Mouse (Mus musculus) heart, postnatal 4 days (tissue): ENCODE results near the gene Slc44a5. TPM values are rescaled to one million over a fixed set of nuclear protein-coding genes. Genes with fewer than 3 reads are reported as not detected.
A peak's percentile ranks its signal among the peaks of the same experiment; 100 is the strongest.
"Not testable (repeated sequence)": the region's sequence is repeated elsewhere in the genome, so short reads cannot be mapped to it uniquely, and the experiment has no call there.

Experiments
- DNase-seq: peaks from one replicate; pipeline ENCODE4 v3.0.0; 2021
- total RNA-seq, 2 experiments: library from RNA; stranded (reverse); gene quantifications; 2 replicates each; pipeline ENCODE4 v1.2.3; 2021

Slc44a5 gene
- total RNA-seq, 2 experiments from 2014 or later = 0.29 to 0.50 TPM

DNA sequence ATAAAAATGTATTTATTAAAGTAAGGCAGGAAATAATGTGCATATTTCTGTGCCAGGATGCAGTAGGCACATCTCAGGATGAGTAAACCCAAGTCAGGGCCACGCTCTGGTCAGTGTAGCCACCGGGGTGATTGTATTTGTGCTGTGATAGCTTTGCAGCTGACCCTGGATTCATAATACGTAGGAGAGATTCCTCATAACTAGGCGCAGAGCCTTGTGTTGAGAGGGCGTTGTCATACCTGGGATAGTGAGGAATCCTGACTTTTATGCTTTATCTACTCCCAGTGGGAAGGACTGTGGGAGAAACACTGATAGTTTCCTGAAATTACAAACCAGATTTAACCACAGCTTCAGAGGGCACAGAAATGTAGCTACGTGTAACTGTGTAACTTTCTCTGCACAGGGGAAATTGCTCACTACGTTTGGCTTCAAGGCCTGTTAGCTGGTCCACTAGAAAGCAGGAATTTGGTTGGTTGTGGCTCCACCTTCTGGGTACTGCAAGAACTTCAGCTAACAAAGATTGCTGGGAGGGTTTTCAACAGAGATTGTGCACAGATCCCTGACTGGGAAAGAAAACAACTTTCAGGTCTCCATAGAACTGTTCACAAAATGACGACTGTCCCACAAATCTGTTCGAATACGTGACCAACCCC lies 253.0 kb downstream of the Slc44a5 start:
- DNase-seq = peak; percentile 83

DNA sequence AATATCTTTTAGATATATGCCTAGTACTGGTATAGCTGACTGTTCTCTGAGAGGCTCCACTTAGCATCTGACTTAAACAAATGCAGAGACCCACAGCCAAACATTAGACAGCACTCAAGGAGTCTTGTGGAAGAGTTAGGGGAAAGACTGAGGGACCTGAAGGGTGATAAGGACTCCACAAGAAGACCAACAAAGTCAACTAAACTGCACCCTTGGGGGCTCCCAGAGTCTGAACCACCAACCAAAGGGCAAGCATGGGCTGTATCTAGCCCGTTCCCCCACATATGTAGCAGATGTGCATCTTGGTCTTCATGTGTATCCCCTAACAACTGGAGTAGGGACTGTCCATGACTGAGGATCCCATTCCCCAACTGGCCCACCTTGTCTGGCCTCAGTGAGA lies 271.7 kb downstream of the Slc44a5 start:
- DNase-seq = no peak

DNA sequence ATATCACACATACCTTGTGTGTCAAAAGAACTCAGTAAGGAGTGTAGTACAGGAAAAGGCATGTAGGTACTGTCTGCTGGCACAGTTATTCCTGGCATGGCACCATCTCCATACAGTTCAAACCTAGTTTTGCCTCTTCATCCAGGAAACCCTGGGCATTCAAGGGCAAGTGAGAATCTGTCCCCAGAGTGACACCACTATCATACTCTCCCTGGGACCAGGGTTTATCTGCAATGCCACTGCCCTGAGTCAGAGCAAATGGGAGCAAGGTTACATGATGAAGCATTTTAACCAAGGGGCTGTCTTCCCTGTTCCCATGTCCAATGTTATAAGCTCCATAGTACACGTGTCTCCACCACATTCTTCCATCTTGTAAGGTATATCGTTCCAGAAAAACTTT lies 278.2 kb downstream of the Slc44a5 start:
- DNase-seq = no peak

DNA sequence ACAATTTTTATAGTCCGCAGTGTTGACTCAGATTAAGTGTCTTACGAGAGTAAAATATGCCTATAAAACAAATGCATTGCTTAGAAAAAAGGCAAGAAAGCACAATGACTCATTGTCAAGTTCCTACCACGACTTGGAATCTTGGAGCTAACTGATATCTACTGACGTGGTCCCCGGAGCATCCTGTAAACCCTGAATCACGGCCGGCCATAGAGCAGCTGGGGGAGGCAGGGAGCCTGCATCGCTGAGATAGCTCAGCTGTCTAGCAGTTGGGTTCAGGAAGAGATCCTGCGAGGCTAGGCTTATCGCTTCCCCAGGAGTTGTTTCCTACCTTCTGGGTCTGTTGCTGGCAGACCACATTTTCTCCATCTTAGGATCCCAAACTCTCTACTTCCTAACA lies 279.0 kb downstream of the Slc44a5 start:
- peak; percentile 22 for DNase-seq

DNA sequence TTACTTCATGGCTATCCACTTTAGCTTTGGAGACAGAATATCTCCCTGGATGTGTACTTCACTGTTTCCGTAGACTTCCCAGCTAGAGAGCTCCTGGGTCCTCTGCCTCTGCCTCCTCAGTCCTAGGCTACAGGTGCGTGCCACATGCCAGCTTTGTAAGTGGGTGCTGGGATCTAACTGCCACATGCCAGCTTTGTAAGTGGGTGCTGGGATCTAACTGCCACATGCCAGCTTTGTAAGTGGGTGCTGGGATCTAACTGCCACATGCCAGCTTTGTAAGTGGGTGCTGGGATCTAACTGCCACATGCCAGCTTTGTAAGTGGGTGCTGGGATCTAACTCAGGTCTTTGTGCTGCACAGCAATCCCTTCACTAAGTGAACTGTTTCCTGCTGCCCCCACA lies 281.0 kb downstream of the Slc44a5 start:
- DNase-seq = not testable (repeated sequence)

DNA sequence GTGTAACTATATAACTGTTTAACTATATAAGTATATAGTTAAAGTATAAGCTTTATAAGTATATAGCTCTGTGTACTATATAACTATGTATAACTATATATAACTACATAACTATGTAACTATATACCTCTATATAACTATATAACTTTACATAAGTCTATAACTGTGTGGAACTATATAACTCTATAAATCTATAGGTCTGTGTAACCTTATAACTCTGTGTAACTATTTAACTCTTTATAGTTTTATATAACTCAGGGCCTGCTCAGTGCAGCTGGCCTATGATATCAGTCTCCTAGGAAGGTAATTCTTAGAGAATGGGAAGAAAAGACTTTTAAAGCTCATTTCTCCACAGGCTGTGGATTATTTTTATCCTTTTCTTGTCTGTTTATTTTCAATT lies 284.1 kb downstream of the Slc44a5 start:
- DNase-seq = no peak

DNA sequence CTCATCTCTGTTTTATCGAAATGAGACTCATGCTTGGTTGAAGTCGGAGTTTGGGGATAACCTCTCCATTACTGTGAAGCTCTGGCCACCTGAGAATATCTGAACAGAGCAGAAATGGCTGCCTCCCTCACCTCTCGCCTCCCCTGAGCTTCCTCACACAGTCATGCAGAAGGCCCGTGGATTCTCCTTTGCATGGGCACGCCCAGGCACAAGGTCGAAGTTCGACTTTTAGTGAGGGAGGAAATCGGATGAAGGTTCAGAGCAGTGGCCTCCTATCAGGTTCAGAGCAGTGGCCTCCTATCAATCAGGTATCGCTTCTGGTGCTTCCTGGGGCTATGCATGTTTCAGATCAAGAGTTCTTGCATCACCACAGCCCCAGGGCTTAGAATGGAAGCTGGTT lies 295.1 kb downstream of the Slc44a5 start:
- DNase-seq = no peak

DNA sequence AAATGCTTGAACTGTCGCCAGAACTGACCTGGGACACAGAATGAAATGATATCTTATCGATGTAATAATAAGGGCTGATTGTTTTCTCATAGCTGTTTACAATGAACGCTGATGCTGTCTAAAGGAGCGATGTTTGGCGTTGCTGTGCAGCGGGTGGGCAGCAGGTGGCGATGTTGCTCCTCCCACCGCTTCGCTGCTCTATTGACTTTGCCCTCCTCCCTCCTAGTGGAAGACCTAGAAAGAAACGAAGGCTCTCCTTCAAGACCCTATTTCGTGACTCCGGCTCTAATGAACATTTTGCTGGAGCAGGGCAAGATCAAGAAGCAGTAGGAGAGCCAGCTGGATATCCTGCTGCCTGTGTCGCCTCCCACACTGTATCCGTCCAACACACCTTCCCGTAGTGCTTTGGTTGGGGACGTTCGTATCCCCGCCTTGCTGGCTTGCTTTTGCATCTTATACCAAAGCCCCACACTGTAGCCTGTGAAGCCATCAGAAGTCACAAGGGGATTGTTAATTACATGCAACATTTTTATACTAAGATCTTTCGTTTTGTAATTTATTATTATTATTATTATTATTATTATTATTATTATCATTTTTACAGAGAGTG lies 296.6 kb downstream of the Slc44a5 start:
- DNase-seq = peak; percentile 86

DNA sequence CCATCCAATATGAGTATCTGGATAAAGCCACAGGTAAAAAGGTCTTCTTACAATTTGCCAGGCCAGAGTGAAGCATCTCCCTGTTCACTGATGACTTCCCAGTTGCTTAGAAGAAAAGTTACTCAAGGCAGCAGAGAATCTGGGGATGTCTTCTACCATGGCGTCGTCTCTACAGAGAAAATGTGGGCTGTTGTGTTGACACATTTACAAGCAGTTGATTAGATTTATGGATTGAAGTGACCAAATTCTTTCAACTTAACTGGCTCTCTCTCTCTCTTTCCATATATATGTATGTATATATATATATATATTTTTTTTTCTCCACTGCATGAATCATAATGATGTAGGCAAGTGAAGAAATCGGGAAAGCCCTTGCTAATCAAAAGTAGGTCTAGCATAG lies 301.4 kb downstream of the Slc44a5 start:
- no peak for DNase-seq

DNA sequence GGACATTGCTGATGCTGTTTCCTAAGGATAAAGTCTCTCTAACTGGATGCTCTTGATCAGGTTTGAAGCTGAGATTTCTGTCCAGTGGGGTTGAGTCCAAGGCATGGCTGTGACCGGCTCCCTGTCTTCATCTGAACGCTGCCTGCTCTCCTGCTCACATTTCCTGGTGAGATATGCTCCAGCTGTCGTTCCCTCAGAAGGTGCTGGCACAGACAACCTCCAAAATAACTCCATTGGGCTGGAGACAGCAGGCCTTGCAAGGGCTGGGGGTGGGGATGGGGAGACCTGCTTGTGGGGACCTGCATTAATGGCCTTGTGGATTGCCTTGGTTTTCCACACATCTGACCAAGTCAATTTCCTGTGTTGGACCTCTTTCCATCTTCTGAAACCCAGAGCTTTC lies 311.0 kb downstream of the Slc44a5 start:
- no peak for DNase-seq

DNA sequence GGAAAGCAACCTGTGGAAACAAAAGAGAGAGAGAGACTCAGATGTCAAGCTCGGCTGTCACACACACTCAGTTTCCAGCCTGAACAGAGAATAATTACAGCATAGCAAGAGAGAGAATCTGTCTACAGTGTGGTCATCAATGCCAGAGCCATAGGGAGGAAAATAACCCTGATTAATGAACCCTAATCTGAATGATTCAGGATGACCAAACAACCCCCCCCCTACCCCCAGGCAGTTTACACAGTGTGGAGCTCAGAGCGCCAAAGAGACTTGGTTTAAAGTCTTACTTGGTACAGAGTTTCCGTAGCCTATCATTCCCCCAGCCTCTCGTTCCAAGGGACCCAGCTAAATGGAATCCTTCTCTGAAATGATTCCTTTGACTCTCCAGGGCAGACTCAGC lies 312.1 kb downstream of the Slc44a5 start:
- DNase-seq = no peak

DNA sequence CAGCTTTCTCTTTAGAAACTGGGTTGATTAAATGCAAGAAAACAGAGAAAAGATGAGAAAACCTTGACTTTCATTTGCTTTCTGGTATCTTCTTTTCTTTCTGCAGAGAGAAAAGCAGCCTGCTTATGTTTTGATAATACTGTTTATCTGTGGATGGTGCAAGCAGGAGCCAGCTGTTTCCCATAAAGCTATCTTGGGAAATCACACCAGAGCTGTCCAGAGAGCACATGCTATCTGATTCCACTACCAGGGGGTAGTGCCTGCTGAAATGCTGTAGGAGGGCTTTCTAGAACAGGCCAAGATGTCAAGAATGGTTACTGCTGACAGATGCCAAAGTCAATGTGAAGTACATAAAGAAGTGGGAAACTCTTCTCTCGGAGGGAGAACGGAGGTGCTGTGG lies 314.0 kb downstream of the Slc44a5 start:
- DNase-seq = no peak

DNA sequence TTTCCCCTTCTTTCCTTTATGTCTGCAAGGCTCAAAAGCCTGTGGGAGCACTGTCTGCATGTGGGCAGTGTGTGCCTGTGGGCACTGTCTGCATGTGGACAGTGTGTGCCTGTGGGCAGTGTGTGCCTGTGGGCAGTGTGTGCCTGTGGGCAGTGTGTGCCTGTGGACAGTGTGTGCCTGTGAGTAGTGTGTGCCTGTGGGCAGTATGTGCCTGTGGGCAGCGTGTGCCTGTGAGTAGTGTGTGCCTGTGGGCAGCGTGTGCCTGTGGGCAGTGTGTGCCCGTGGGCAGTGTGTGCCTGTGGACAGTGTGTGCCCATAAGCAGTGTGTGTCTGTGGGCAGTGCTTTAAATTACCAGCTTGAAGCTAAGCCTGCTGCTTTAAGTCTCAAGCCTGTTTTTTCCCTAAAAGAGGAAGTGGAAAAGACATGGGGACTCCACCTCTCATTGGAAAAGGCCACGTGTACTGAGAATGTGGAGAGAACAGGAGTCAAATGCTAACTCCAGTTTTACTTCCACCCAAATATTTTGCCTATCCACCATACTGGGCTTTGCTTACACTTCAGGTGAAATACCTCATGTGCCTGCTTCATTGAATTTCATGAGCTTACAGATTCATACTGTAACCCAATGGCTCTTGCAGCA lies 315.3 kb downstream of the Slc44a5 start:
- DNase-seq = no peak

DNA sequence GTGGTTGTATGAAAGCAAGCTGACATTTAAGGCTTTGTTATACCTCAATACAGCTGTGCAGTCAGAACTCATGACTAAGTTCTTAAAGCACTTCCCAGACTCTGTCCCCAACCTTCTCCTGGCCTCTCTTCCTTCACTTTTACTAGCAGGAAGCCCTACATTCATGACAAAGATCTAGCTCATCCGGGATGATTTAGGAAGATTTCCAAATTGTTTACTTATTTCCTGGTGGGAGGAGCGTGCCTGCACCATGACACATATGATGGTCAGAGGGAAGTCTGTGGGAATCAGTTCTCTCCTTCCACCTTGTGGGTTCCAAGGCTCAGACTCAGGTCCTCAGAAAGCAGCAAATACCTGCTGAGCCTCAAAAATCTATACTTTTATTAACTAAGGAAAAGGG lies 317.1 kb downstream of the Slc44a5 start:
- DNase-seq = no peak

DNA sequence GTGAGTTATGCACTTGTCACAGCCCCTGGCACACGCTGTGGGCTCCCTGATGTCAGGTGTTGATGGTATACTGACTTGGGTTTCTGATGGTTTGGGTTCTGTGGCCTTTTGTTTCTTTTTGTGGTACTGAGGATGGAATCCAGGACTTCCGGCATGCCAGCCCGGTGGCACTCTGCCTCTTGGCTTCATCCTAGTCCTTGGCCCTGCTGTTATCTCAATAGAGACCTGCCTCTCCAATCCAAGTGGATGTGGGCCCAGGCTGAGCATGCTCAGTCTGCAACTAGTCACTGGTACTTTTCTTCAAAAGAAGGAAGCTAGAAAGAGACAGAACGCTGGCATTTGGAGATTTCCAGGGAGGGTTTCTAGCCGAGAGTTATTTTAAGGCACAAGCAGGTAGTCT lies 318.9 kb downstream of the Slc44a5 start:
- no peak for DNase-seq

DNA sequence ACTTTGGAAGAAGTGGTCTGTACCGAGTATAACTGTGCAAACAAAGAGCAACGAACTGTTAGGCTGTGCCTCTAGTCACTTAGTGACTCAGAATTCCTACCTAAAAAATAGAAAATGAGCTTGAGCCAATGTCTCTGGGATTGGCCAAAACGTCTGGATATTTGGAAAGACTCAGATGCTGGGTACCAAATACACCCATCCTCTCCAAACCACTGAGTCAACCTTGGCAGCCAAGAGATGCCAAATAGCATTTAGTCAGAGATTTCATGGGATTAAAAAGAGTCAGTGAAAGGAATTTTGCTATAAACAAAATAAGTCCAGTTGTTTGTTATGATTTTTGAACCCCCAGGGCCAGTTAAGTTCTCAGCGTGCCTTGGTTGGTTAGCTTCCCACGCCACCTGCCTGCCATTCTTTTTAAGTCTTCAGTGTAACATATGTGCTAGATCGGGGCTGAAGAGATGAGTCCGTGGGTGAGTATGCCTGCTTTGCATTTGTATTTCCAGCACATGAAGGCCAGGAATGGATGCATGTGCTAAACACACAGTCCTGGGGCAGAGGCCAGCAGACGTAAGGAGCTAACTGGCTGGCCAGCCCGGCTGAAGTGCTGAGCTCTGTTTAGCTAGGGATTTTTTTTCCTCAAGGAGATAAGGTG lies 320.7 kb downstream of the Slc44a5 start:
- no peak for DNase-seq

DNA sequence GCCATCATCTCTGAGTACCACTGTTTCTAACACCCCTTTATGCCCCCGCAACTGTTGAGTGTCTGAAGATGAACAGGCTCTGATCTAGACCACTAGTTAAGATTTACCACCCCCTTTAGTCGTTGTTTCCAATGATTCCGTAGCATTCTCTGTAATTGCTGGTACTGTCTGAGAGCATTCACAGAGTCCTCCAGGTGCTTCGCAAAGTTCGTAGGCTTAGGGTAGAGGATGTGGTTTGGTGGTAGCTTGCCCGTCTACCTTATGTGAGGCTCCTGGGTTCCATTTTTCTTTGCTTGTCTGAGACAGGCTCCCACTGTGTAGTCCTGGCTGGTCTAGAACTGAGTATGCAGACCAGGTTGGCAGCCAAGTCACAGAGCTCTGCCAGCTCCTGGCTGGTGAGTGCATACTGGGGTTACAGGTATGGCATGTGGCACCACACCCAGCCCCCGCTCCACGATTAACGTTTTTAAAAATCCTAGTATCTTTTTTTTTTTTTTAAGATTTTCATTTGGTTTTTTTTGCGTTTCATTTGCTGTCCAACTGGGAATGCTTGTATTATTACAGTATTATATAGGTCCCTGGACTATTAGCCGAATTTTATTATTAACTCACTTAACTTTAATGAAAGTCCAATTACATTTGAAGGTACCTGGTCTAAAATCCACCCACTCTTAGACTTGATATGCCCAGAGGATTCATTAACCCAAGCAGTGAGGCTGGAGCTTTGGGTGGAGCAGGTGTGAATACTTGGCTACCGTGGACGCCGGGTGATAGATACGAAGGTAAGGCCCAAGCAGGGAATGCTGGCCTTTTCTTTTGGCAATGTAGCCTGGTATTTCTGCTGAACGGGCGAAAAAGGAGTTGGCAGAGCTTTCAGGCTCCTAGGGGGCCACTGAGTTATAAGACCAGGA lies 321.9 kb downstream of the Slc44a5 start:
- no peak for DNase-seq

DNA sequence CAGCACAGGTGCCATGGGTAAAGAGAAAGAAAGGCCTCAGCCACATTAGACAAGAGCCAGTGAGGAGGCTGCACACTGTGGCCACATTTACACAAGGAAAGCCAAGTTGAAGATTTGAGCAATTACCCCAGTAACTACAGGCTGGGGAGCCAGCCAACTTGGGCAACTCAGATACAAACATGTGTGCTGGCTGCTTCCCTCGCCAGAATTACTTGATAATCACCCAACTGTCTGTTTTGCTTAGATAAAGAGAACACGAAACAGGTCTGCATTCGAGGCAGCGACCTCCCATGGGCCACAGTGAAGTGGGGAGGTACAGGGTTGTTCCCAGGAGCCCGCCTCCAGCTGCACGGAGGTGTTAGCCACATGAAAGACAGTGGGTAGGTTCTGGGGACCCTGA lies 324.3 kb downstream of the Slc44a5 start:
- no peak for DNase-seq

DNA sequence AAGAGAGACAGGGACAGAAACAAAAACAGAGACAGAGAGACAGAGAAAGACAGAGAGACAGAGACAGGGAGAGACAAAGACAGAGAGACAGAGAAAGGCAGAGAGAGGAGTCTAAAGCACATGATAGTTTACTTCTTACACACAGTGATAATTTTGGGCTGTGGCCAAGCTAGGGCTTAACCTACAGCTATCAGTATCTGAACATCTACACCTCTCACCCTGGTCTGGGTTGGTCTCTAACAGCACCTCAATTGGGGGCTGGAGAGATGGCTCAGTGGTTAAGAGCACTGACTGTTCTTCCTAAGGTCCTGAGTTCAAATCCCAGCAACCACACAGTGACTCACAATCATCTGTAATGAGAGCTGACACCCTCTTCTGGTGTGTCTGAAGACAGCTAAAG lies 325.3 kb downstream of the Slc44a5 start:
- no peak for DNase-seq

DNA sequence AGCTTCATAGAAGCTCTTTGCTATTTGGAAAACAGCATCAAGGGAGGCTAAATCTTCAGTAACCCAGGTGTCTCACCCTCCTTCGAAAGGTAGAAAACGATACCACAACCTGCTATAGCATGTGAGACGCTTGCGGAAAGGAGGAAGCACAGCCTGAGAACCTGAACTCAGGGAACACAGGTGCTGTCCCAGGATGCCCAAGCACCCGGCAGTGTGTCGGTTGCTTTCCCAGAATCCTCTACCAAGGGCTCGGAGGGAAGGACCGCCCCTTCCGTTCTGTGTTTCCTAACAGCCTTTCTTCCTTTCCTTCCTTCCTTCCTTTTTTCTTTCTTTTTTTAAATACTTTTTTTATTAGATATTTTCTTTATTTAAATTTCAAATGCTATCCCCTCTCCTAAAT lies 326.8 kb downstream of the Slc44a5 start:
- DNase-seq = no peak

DNA sequence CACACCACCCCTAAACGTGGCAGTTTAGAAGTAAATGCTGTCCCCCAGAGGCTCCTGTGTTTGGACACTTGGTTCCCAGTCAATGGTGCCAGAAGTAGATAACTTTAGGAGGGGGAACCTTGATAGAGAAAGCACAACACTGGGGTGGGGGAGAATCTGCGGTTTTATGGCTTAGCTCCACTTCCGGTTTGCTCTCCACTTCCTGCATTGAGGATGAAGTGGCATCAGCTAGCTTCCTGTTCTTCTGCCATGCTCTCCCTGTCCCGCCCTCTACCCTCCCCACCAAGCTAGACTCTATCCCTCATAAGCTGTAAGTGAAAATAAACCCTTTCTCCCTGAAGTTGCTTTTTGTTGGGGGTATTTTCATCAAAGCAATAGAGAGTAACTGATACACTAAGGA lies 327.9 kb downstream of the Slc44a5 start:
- DNase-seq = no peak

DNA sequence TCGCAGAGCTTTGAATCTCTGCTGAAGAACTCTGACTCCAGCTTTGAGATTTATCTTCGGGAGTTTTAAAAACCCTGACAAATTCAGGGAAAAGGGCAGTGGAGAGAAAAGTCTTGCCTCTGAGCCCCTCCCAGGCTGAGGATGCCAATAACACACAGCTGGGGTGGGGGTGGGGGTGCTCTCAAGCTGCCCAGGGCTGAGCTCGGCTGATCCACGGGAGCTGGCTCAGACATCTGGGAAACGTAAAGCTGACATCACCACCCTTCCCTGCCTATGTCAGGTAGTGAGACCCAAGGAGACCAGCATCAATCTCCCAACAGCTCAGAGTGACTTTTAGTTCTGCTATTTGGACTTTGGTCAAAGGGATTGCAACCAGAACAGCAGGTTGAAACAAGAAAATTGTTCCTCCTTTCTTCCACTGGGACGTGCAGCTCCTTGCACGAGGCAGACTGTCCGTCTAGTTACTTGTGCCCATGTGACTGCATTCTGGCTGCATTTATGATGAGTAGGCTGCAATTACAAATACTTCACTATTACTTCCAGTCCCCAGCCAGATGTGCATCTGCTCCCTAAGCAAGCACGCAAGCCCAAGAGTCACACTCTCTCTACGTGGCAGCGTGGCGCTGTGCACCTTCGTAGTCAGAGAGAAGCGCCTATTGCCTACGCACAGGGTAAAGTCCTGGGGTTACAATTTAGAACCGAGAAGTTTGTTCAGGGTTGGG lies 332.1 kb downstream of the Slc44a5 start:
- no peak for DNase-seq
